Mouse (Mus musculus) limb, embryonic 15.5 days (tissue): ENCODE results near the gene Gm49387. TPM values are rescaled to one million over a fixed set of nuclear protein-coding genes. Genes with fewer than 3 reads are reported as not detected.
A peak's percentile ranks its signal among the peaks of the same experiment; 100 is the strongest.

ENCODE experiments used
- ATAC-seq: fragments of 200-750 bp; cut with Nextera tagmentation; 2 replicates; pipeline ENCODE4 v1.8.0; 2017; ENCODE audit warnings: low read depth, moderate TSS enrichment; ENCODE audit not compliant: insufficient number of reproducible peaks, low FRiP score, low TSS enrichment
- H3K27ac ChIP-seq: fragments of 300-500 bp; sonication (generic); 2 replicates; pipeline ENCODE4 v1.5.1; 2015; ENCODE audit warnings: moderate library complexity, mild to moderate bottlenecking, inconsistent platforms
- H3K27me3 ChIP-seq: fragments of 300-500 bp; sonication (generic); 2 replicates; pipeline ENCODE4 v1.6.1; 2015; ENCODE audit warnings: inconsistent platforms
- H3K36me3 ChIP-seq: fragments of 300-500 bp; sonication (generic); 2 replicates; pipeline ENCODE4 v1.6.1; 2015; ENCODE audit warnings: inconsistent platforms
- H3K4me1 ChIP-seq: fragments of 300-500 bp; sonication (generic); 2 replicates; pipeline ENCODE4 v1.6.1; 2015; ENCODE audit warnings: inconsistent platforms
- H3K4me2 ChIP-seq: fragments of 300-500 bp; sonication (generic); 2 replicates; pipeline ENCODE4 v1.6.1; 2015; ENCODE audit warnings: mild to moderate bottlenecking, inconsistent platforms
- H3K4me3 ChIP-seq: fragments of 300-500 bp; sonication (generic); 2 replicates; pipeline ENCODE4 v1.5.1; 2015; ENCODE audit warnings: mild to moderate bottlenecking, inconsistent platforms
- H3K9ac ChIP-seq: fragments of 300-500 bp; sonication (generic); 2 replicates; pipeline ENCODE4 v1.6.1; 2015; ENCODE audit warnings: inconsistent platforms
- H3K9me3 ChIP-seq: fragments of 300-500 bp; sonication (generic); 2 replicates; pipeline ENCODE4 v1.6.1; 2016; ENCODE audit warnings: inconsistent platforms
- WGBS: fragments of 180-500 bp; shearing (Covaris S2); methylation state at CpG from one replicate; pipeline ENCODE4 v1.1.7; 2015; 5-methylcytosine and 5-hydroxymethylcytosine counted together
- polyA plus RNA-seq: library from polyadenylated mRNA; unstranded; fragments of >200 nt; fragmentation: Nextera tagmentation; extraction: Ambion mirVana; gene quantifications from 2 replicates; pipeline ENCODE4 v1.2.1, GENCODE M21; 2015

Gene Gm49387
- polyA plus RNA-seq, 1 experiment from 2014 or later: 0.97 TPM

DNA sequence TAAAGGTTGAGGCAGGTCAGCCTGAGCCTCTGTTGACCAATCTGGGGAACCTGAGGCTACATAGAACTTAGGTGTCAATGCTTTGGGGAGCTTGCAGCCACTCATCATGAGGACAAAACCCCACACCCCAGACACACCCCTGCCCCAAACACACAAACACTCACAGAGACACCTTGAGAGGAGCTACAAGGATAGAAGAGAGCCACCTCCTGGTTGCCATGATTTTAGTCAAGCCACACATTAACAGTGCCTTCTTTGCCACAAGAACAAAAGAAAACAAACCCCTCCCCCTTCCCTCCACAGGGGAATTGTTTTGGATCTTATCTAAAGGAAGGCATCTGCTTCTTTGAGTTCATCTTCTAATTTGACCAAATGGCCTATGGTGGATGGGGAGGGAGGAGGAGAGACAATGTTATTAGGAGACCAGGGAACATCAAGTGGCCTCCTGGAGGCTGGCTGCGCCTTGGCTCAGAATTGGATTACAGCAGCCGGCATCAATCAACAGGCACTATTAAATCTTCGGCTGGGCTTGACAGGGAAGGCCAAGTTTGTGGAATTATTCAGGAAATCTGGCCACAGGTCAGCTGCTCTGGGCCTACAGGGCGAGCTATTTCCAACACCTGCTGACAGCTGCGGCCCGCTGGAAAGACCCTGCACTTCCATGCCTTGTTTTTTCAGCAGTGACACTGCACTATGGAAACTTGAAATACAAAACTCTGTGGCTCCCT, 76.1 kb downstream of the Gm49387 start:
- Histone ChIP-seq H3K36me3 (no peaks in the 10 kb centered on the region), H3K9me3 (no peaks in the 10 kb centered on the region), H3K27me3 (no peaks in the 10 kb centered on the region), H3K27ac (peak overlapping the region; percentile 57), H3K4me1 (peaks cover 18% of the 10 kb centered on the region), H3K4me2 (no peak overlapping the region), H3K4me3 (no peak overlapping the region), H3K9ac (no peak overlapping the region)
- WGBS: 13% methylated on average over 6 of the region's 6 CpGs
- ATAC-seq: no peak

DNA sequence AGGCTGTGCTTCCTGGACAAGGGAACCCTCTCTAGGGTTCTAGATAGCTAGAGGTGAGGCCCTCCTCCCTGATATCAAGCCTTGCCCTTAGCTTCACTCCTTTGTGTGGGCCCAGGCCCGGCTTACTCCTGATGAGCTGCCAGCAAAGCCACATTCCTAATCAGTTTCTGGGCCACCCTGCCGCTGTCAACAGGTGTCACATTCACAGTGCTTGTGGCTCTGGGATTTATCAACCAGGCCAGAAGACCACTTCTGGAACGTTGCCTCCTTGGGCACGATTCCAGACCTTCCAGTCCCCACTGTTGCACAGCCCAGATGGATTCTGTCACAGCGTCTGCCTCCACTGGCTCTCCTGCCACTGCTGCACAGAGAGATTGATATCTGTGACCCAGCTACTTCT, 79.8 kb downstream of the Gm49387 start:
- H3K4me3 ChIP-seq: no peak overlapping the region
- no peaks in the 10 kb centered on the region for H3K27me3 ChIP-seq
- no peak overlapping the region for H3K27ac ChIP-seq
- H3K9me3 ChIP-seq: no peaks in the 10 kb centered on the region
- no peak for ATAC-seq
- 32% methylated on average over 5 of the region's 5 CpGs for WGBS
- no peak overlapping the region for H3K9ac ChIP-seq
- no peaks in the 10 kb centered on the region for H3K36me3 ChIP-seq
- peaks cover 16% of the 10 kb centered on the region for H3K4me1 ChIP-seq
- H3K4me2 ChIP-seq: no peak overlapping the region

DNA sequence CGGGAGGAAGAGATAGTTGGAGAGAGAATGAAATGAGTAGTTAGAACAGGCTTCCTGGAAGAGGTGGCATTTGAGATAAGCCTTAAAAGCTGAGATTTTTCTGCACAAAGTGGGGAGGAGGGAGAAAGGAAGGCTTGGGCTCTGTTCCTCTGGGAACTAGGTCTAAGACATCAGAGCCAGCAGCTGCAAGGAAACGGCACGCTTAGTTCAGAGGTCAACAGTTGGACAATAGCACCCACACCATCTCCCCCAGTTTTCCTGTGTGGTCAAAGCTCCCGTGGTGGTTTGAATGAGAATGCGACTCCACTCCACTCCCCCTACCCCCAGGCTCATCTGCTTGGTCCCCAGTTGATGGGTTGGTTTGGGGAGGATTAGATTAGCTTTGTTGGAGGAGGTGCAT, 81.5 kb downstream of the Gm49387 start:
- Histone ChIP-seq H3K27ac (no peak overlapping the region), H3K9me3 (no peaks in the 10 kb centered on the region), H3K4me2 (no peak overlapping the region), H3K9ac (no peak overlapping the region), H3K4me3 (no peak overlapping the region), H3K27me3 (no peaks in the 10 kb centered on the region), H3K36me3 (no peaks in the 10 kb centered on the region), H3K4me1 (peaks cover 6% of the 10 kb centered on the region)
- no peak for ATAC-seq
- WGBS: 66% methylated on average over 5 of the region's 5 CpGs

DNA sequence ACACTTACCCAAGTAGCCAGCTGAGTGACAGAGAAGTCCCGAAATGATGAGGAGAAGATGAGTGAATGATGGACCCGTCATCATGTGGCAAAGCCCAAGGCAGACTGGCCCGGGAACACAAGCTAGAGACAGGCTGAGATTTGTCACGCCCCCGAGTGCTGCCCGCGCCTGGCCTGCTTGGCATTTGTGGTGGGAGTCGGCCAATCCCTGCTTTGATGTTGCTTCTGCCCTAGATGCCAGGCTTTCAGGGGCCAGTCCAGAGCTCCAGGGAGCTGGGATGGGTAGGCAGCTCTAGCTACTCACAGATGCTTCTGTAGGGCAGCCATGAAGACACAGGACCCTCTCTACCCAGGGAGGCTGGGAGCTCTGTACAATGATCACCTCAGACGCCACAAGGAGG, 82.9 kb downstream of the Gm49387 start:
- WGBS: 64% methylated on average over 9 of the region's 9 CpGs
- H3K4me1 ChIP-seq: peaks cover 6% of the 10 kb centered on the region
- no peaks in the 10 kb centered on the region for H3K27me3 ChIP-seq
- H3K9ac ChIP-seq: no peak overlapping the region
- H3K4me2 ChIP-seq: no peak overlapping the region
- no peak overlapping the region for H3K27ac ChIP-seq
- no peak overlapping the region for H3K4me3 ChIP-seq
- no peaks in the 10 kb centered on the region for H3K9me3 ChIP-seq
- H3K36me3 ChIP-seq: no peaks in the 10 kb centered on the region
- no peak for ATAC-seq

DNA sequence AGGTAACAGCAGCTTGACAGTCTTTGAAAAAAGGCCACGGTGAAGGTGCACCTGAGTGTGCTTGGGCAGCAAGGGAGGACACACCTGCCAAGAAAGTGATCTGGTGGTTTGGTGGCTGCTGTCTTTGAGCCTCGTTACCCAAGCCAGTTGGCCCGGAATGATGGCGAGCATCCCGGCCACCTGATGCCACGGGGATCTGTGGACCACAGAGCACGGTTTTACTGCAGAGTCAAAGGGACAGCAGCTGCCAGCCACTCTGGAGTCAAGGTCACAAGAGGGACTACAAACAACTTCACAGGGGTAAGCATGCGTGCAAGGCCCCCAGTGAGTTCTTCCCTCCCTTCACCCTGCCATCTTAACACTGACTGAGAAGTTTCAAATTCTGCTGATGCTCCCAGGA, 83.4 kb downstream of the Gm49387 start:
- ATAC-seq: no peak
- Histone ChIP-seq H3K4me1 (peaks cover 6% of the 10 kb centered on the region), H3K9me3 (no peaks in the 10 kb centered on the region), H3K4me3 (no peak overlapping the region), H3K27ac (no peak overlapping the region), H3K27me3 (no peaks in the 10 kb centered on the region), H3K9ac (no peak overlapping the region), H3K36me3 (no peaks in the 10 kb centered on the region), H3K4me2 (no peak overlapping the region)
- 74% methylated on average over 8 of the region's 8 CpGs for whole genome bisulfite sequencing

DNA sequence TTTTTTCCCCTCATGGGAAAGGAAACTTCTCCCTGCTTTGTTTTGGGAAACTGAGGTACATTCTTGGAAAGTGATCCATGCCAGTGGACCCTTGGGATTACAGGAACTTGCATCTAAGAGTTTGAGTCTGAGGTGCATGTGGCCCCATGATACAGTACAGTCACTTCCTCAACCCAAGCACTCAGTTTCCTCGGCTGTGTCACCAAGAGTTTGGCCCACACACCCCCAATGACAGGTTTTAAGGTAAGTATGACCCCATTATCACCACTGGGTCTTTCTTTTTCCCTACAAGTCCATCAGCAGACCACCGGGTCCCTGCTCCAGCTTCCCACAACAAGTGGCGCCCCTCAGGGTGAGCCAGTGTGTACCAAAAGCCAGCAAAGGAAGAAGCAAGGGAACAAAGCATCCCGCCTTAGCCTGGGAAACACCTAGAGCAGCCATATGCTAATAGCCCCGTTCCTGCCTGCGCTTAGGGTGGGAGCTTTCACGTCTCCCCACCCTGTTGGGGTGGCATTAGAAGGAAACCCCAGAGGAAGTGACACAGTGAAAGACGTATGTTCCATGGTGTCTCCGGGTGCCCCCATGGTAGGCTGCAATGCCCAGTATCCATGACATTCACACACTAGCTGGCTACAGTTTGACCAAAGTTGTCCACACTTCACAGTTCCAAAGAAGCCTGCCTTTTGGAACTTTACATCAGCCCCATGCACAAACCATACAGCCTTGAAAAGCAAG, 84.0 kb downstream of the Gm49387 start:
- H3K27ac ChIP-seq: no peak overlapping the region
- H3K4me1 ChIP-seq: peaks cover 6% of the 10 kb centered on the region
- no peak for ATAC-seq
- no peaks in the 10 kb centered on the region for H3K9me3 ChIP-seq
- no peak overlapping the region for H3K4me3 ChIP-seq
- H3K36me3 ChIP-seq: no peaks in the 10 kb centered on the region
- no peaks in the 10 kb centered on the region for H3K27me3 ChIP-seq
- WGBS: 85% methylated on average over 9 of the region's 9 CpGs
- no peak overlapping the region for H3K9ac ChIP-seq
- H3K4me2 ChIP-seq: no peak overlapping the region

DNA sequence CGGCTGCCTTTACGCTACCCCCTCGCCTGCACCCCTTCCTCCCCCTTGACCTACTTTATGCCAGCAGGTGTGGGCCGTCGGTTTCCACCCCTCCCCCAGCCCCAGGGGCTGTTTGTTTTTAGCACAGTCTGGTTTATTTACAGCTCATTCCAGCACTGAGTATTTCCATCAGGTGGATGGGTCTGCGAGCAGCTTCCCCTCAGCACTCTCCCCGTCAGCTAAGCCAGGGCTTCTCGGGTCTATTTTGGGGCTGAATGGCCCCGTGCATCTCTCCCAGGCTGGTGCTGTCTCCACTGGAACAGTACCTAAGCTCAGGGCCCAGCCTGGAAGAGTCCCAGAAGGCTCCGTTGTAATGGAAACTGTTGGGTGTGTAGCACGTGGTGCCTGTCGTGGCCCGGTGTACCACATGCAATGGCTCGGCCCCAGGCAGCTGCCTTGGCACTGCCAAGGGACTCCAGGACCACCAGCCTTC, 84.7 kb downstream of the Gm49387 start:
- no peak overlapping the region for H3K9ac ChIP-seq
- no peaks in the 10 kb centered on the region for H3K36me3 ChIP-seq
- no peak overlapping the region for H3K4me2 ChIP-seq
- no peaks in the 10 kb centered on the region for H3K9me3 ChIP-seq
- ATAC-seq: peak; percentile 65; the same call in 1 of the 2 replicates
- no peaks in the 10 kb centered on the region for H3K27me3 ChIP-seq
- H3K27ac ChIP-seq: no peak overlapping the region
- H3K4me3 ChIP-seq: no peak overlapping the region
- peaks cover 6% of the 10 kb centered on the region for H3K4me1 ChIP-seq
- 36% methylated on average over 14 of the region's 14 CpGs for WGBS

DNA sequence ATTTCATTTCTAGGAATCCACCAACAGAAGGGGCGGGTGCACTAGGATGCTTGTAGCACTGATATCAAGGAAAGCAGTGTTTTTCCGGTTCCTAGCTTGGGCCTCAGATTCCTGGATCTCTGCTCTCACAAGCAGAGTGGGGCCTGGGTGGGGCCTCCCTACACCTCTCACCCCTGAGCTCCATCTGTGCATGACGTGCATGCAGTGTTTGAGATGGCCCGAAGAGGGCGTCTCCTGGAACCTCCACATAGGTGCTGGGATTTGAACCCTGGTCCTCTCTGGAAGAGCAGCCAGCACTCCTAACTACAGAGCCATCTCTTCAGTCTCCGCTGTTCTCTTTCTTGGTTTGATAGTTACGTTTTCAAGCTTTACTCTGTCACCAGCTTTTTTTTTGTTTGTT, 85.7 kb downstream of the Gm49387 start:
- no peaks in the 10 kb centered on the region for H3K9me3 ChIP-seq
- no peak overlapping the region for H3K27ac ChIP-seq
- no peak overlapping the region for H3K9ac ChIP-seq
- H3K4me2 ChIP-seq: no peak overlapping the region
- no peak for ATAC-seq
- H3K4me1 ChIP-seq: peaks cover 6% of the 10 kb centered on the region
- no peaks in the 10 kb centered on the region for H3K36me3 ChIP-seq
- WGBS: 87% methylated on average over 7 of the region's 7 CpGs
- no peak overlapping the region for H3K4me3 ChIP-seq
- no peaks in the 10 kb centered on the region for H3K27me3 ChIP-seq

DNA sequence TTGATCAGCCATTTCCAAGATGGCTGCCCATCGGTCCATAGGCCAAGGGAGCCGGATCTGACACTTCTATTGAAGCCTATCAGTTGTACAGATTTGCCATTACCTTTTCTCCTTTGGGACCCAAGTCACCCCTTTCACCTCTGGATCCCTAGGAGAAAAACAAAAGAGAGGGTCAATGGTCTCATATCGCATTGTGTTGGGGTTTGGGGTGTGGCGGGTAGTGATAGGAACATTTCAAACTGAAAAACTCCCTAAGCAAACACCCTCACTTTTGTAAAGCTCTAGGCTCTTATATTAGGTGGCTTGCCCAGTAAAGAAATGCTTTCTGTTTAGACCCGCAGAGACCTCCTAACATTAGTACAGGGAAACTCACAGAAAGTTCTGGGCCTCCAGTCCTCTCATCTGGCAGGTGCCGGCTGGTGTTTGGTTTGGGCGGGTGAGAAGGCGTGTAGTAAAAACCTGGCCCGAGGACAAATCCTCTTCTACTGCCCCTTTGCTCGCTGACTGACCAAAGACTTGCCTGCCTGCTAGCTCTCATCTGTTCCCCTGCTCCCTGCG, 96.7 kb downstream of the Gm49387 start:
- H3K4me3 ChIP-seq: no peak overlapping the region
- H3K4me1 ChIP-seq: no peaks in the 10 kb centered on the region
- H3K9me3 ChIP-seq: no peaks in the 10 kb centered on the region
- WGBS: 67% methylated on average over 11 of the region's 11 CpGs
- no peak for ATAC-seq
- no peaks in the 10 kb centered on the region for H3K36me3 ChIP-seq
- H3K9ac ChIP-seq: 0 out of 2 replicates have a peak overlapping the region, but pooled peaks have one; percentile 4
- no peak overlapping the region for H3K4me2 ChIP-seq
- H3K27me3 ChIP-seq: no peaks in the 10 kb centered on the region
- H3K27ac ChIP-seq: no peak overlapping the region

DNA sequence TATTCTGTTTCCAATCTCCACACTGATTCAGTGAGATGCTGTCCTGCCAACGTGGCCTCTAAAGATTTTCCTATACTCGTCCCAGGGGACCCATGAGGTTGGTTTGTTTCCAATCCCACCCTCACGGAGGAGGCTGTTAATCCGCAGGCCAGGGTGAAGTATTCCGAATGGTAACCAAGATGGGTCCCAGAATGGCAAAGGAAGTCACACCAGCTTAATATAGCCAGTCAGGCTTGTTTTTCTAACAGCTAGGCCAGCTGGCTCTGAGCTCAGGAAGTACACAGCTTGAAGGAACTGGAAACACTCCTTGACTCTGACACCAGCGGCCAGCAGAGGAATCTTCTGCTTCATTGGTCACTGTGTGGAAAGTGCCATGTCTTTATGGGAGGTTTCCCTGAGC, 103.4 kb downstream of the Gm49387 start:
- Histone ChIP-seq H3K27me3 (no peaks in the 10 kb centered on the region), H3K9me3 (no peaks in the 10 kb centered on the region), H3K4me2 (no peak overlapping the region), H3K9ac (no peak overlapping the region), H3K4me3 (no peak overlapping the region), H3K27ac (no peak overlapping the region; the same call in 1 of the 2 replicates), H3K4me1 (no peaks in the 10 kb centered on the region), H3K36me3 (no peaks in the 10 kb centered on the region)
- no peak for ATAC-seq
- WGBS: 62% methylated on average over 6 of the region's 6 CpGs

DNA sequence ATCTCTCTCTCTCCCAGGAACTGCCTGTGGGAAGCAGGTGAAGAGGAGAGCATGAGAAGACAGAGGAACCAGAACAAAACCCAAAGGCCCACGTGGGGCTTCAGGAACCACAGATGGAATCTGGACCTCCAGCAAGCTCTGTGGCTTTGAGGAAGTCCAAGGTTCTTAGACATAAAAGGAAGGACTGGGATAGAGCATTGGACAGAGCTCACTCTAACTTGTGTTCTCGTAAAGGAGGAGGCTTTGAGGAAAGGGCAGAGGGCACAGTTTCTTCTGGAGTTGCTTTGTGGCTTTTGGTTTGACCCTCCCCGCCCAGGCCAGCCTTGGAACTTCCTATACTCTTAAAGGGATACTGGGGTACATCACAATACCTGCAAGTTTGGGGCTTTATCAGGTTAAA, 108.0 kb downstream of the Gm49387 start:
- no peak overlapping the region for H3K9ac ChIP-seq
- no peak for ATAC-seq
- 72% methylated on average over 3 of the region's 3 CpGs for WGBS
- no peak overlapping the region for H3K4me2 ChIP-seq
- H3K27ac ChIP-seq: no peak overlapping the region
- no peak overlapping the region for H3K4me3 ChIP-seq
- H3K9me3 ChIP-seq: no peaks in the 10 kb centered on the region
- no peaks in the 10 kb centered on the region for H3K27me3 ChIP-seq
- H3K36me3 ChIP-seq: no peaks in the 10 kb centered on the region
- H3K4me1 ChIP-seq: no peaks in the 10 kb centered on the region

DNA sequence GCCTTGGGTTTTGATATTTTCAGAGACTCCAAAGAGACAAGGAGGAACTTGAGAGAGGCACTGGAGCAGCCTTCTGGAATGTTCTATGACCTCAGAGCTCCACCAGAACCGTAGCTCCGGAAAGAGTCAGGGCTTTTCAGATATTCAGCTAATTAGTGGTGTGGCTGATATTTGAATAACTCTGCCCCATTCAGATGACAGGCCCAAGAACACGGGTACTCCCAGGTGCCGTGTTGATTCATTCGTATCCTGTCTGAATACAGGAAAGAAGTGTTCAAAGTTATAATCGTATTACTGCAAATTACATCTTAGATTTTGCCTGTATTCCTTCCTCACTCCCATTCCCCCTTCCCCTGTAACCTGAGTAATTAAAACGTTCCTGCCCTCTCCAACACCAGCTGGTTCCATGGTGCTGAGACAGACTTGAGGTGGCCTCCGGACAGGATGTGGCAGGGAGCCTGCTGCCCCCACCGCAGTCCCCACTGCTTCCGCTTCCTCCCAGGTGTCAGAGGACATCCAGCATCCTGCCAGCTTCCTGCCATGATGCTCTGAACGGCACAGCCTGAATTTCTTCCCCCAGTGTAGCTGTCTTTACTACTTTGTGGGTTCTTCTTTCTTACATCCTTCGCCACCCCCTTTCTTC, 109.1 kb downstream of the Gm49387 start:
- Histone ChIP-seq H3K27ac (no peak overlapping the region), H3K9me3 (no peaks in the 10 kb centered on the region), H3K4me2 (no peak overlapping the region), H3K9ac (no peak overlapping the region), H3K4me1 (no peaks in the 10 kb centered on the region), H3K27me3 (no peaks in the 10 kb centered on the region), H3K36me3 (no peaks in the 10 kb centered on the region), H3K4me3 (no peak overlapping the region)
- ATAC-seq: no peak
- WGBS: 49% methylated on average over 12 of the region's 12 CpGs
